Mouse (Mus musculus): ENCODE measurements around the gene Mia2.

- TF ChIP-seq CTCF (IDR thresholded peaks at IDR 0.05; ENCODE audit: insufficient read depth, low read depth, low read length) (no peak), POLR2A (IDR thresholded peaks at IDR 0.05; ENCODE audit: insufficient read depth, low read depth, low read length) (no peak)
Measured at GRCm38 (mm10) chr12:59105914-59106313, 10.3 kb downstream of the Mia2 start.

All from olfactory bulb, adult 2 months (tissue).